12 mouse cellular contexts compared by ENCODE assay signal in the genomic region with DNA sequence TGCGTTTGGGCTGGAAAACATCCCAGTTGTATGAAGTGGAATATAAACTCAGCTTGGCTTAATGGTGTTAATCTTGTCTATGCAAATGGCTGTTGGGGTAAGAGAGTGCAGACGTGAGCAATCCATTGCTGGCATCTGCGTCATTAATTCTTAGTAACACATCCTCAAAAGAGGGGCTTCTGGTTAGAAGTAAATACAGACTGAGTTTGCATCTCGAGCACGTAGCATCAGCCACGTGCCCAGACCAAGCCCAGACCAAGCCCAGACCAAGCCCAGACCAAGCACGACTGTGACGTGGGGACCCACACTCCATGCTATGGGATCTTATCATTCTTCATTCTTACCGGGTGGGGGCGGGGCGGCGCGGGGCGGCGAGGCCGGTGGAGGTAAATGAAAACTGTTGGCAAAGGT. TPM values are rescaled to one million over a fixed set of nuclear protein-coding genes. Genes with fewer than 3 reads are reported as not detected.
DNase-seq lines count a peak whose midpoint lies in the region; ATAC-seq and TF ChIP-seq lines count a peak whose summit lies in the region.
"Had no signal": no experiment of that assay in that cellular context is flagged by ENCODE, and none has a peak within 500 bp of the region (broad histone marks: within the 10 kb centered on the region; RNA-seq: fewer than 3 reads in every experiment).

No protein-coding gene starts in this region.

- no peak for ATAC-seq in kidney, embryonic 15.5 days (replicated peaks; ENCODE audit: low FRiP score)
- ATAC-seq in kidney, embryonic 14.5 days (ENCODE audit: low FRiP score, low TSS enrichment) = no peak
- no peak for ATAC-seq in embryonic facial prominence, embryonic 13.5 days (ENCODE audit: insufficient number of reproducible peaks, insufficient read depth, low FRiP score, low TSS enrichment, low read depth)
- ATAC-seq in intestine, embryonic 15.5 days = 0 out of 2 replicates have a peak, but pooled peaks have one; percentile 47
- no peak for ATAC-seq in midbrain, postnatal 0 days (ENCODE audit: low FRiP score)
- ATAC-seq in frontal cortex, adult (ENCODE audit: low TSS enrichment) = no peak

- H3K4me2 ChIP-seq in kidney, embryonic 15.5 days = peak overlapping the region; percentile 37
- H3K4me2 ChIP-seq in kidney, embryonic 14.5 days (replicated peaks; ENCODE audit: low read depth, low read length) = no peak overlapping the region
- H3K4me2 ChIP-seq in embryonic facial prominence, embryonic 13.5 days = peak overlapping the region; percentile 19; the same call in 1 of the 2 replicates
- peak overlapping the region; percentile 41 for H3K4me2 ChIP-seq in intestine, embryonic 15.5 days (replicated peaks)
- H3K4me2 ChIP-seq in midbrain, postnatal 0 days (ENCODE audit: low read depth, low read length, poor library complexity, severe bottlenecking) = peak overlapping the region; percentile 29; the same call in 1 of the 2 replicates

- H3K4me3 ChIP-seq in kidney, embryonic 15.5 days (replicated peaks) = no peak overlapping the region
- H3K4me3 ChIP-seq in kidney, embryonic 14.5 days (ENCODE audit: low read length) = no peak overlapping the region
- no peak overlapping the region for H3K4me3 ChIP-seq in embryonic facial prominence, embryonic 13.5 days
- no peak overlapping the region for H3K4me3 ChIP-seq in intestine, embryonic 15.5 days (replicated peaks)
- no peak overlapping the region for H3K4me3 ChIP-seq in midbrain, postnatal 0 days (ENCODE audit: low read depth, low read length)

- no peak overlapping the region for H3K27ac ChIP-seq in kidney, embryonic 15.5 days
- H3K27ac ChIP-seq in kidney, embryonic 14.5 days (ENCODE audit: low read depth, low read length) = no peak overlapping the region
- no peak overlapping the region for H3K27ac ChIP-seq in embryonic facial prominence, embryonic 13.5 days
- no peak overlapping the region for H3K27ac ChIP-seq in intestine, embryonic 15.5 days
- no peak overlapping the region for H3K27ac ChIP-seq in midbrain, postnatal 0 days (ENCODE audit: low read depth, low read length)

- DNase-seq in midbrain, postnatal 0 days (ENCODE audit: low spot score) = no peak
- no peak for DNase-seq in urinary bladder, postnatal 36 days (ENCODE audit: low spot score in 2 of 2)
- DNase-seq in spleen, postnatal 10 days (ENCODE audit: low spot score in 2 of 2) = no peak
- DNase-seq: adrenal gland, postnatal 14 days; embryo, embryonic 11 days; lung, postnatal 14 days; thymus, adult 2 months had no signal

- H3K27me3 ChIP-seq in kidney, embryonic 15.5 days = peaks cover 18% of the 10 kb centered on the region
- H3K27me3 ChIP-seq in kidney, embryonic 14.5 days (ENCODE audit: control insufficient read depth, insufficient read depth, low read length) = no peaks in the 10 kb centered on the region; the same call in 1 of the 2 replicates
- H3K27me3 ChIP-seq in embryonic facial prominence, embryonic 13.5 days = no peaks in the 10 kb centered on the region; the same call in 1 of the 2 replicates
- H3K27me3 ChIP-seq in intestine, embryonic 15.5 days (replicated peaks) = no peaks in the 10 kb centered on the region; the same call in 1 of the 2 replicates
- H3K27me3 ChIP-seq in midbrain, postnatal 0 days (ENCODE audit: insufficient read depth, low read length) = no peaks in the 10 kb centered on the region

- H3K9me3 ChIP-seq in kidney, embryonic 15.5 days (replicated peaks) = no peaks in the 10 kb centered on the region
- no peaks in the 10 kb centered on the region for H3K9me3 ChIP-seq in kidney, embryonic 14.5 days (ENCODE audit: control insufficient read depth, low read length)
- no peaks in the 10 kb centered on the region for H3K9me3 ChIP-seq in embryonic facial prominence, embryonic 13.5 days
- no peaks in the 10 kb centered on the region for H3K9me3 ChIP-seq in intestine, embryonic 15.5 days
- H3K9me3 ChIP-seq in midbrain, postnatal 0 days (ENCODE audit: low read length) = no peaks in the 10 kb centered on the region

- peaks cover 29% of the 10 kb centered on the region for H3K4me1 ChIP-seq in kidney, embryonic 15.5 days
- peaks cover 16% of the 10 kb centered on the region for H3K4me1 ChIP-seq in kidney, embryonic 14.5 days (ENCODE audit: control insufficient read depth, insufficient read depth, low read length)
- peaks cover 21% of the 10 kb centered on the region for H3K4me1 ChIP-seq in embryonic facial prominence, embryonic 13.5 days
- peaks cover 13% of the 10 kb centered on the region; the same call in 1 of the 2 replicates for H3K4me1 ChIP-seq in intestine, embryonic 15.5 days (replicated peaks)
- peaks cover 13% of the 10 kb centered on the region for H3K4me1 ChIP-seq in midbrain, postnatal 0 days (ENCODE audit: insufficient read depth, low read length)

- no peak overlapping the region for H3K9ac ChIP-seq in kidney, embryonic 15.5 days
- H3K9ac ChIP-seq in kidney, embryonic 14.5 days (ENCODE audit: low read depth, low read length) = no peak overlapping the region
- H3K9ac ChIP-seq in embryonic facial prominence, embryonic 13.5 days = no peak overlapping the region
- no peak overlapping the region for H3K9ac ChIP-seq in intestine, embryonic 15.5 days
- H3K9ac ChIP-seq in midbrain, postnatal 0 days (replicated peaks; ENCODE audit: low read length, poor library complexity, severe bottlenecking) = no peak overlapping the region

- TF ChIP-seq CTCF in midbrain, postnatal 0 days (IDR thresholded peaks at IDR 0.05) = no peak

- H3K36me3 ChIP-seq in kidney, embryonic 15.5 days = no peaks in the 10 kb centered on the region
- no peaks in the 10 kb centered on the region for H3K36me3 ChIP-seq in kidney, embryonic 14.5 days (ENCODE audit: control insufficient read depth, insufficient read depth, low read length)
- H3K36me3 ChIP-seq in embryonic facial prominence, embryonic 13.5 days = no peaks in the 10 kb centered on the region
- H3K36me3 ChIP-seq in intestine, embryonic 15.5 days = no peaks in the 10 kb centered on the region
- no peaks in the 10 kb centered on the region for H3K36me3 ChIP-seq in midbrain, postnatal 0 days (ENCODE audit: insufficient read depth, low read length)

- WGBS in kidney, embryonic 15.5 days = 23% methylated on average over 16 of the region's 16 CpGs
- 18% methylated on average over 16 of the region's 16 CpGs for WGBS in kidney, embryonic 14.5 days
- WGBS in embryonic facial prominence, embryonic 13.5 days = 17% methylated on average over 16 of the region's 16 CpGs
- WGBS in intestine, embryonic 15.5 days = 6% methylated on average over 16 of the region's 16 CpGs
- WGBS in midbrain, postnatal 0 days = 26% methylated on average over 16 of the region's 16 CpGs

RNA-seq across cellular contexts. Expression of a gene that starts 7.2 kb away (rescaled TPM):
- 3.8 and 4.7 TPM in 2 replicates for polyA plus RNA-seq in kidney, embryonic 15.5 days (2015; fragmentation: Nextera tagmentation; extraction: Ambion mirVana)
- polyA plus RNA-seq in kidney, embryonic 14.5 days (2014; fragmentation: Nextera tagmentation; extraction: Ambion mirVana) = 3.9 TPM in 2 replicates
- 4.4 TPM in 2 replicates for polyA plus RNA-seq in embryonic facial prominence, embryonic 13.5 days (2015; fragmentation: Nextera tagmentation; extraction: Ambion mirVana)
- 3.2 and 3.9 TPM in 2 replicates for polyA plus RNA-seq in intestine, embryonic 15.5 days (2015; fragmentation: Nextera tagmentation; extraction: Ambion mirVana)
- 9.6 and 14.0 TPM in 2 replicates for total RNA-seq in midbrain, postnatal 0 days (2014; rRNA removed)
- 4.3 and 5.8 TPM in 2 replicates for polyA plus RNA-seq in midbrain, postnatal 0 days (2015; fragmentation: Nextera tagmentation; extraction: Ambion mirVana)

RNA-seq across cellular contexts. Expression of a gene that starts 47.0 kb away (rescaled TPM):
- polyA plus RNA-seq in kidney, embryonic 15.5 days (2015; fragmentation: Nextera tagmentation; extraction: Ambion mirVana) = 127 and 132 TPM in 2 replicates
- polyA plus RNA-seq in kidney, embryonic 14.5 days (2014; fragmentation: Nextera tagmentation; extraction: Ambion mirVana) = 81.5 and 88.8 TPM in 2 replicates
- polyA plus RNA-seq in embryonic facial prominence, embryonic 13.5 days (2015; fragmentation: Nextera tagmentation; extraction: Ambion mirVana) = 110 TPM in 2 replicates
- 148 and 151 TPM in 2 replicates for polyA plus RNA-seq in intestine, embryonic 15.5 days (2015; fragmentation: Nextera tagmentation; extraction: Ambion mirVana)
- 38.9 and 39.7 TPM in 2 replicates for total RNA-seq in midbrain, postnatal 0 days (2014; rRNA removed)
- polyA plus RNA-seq in midbrain, postnatal 0 days (2015; fragmentation: Nextera tagmentation; extraction: Ambion mirVana) = 88.1 and 90.9 TPM in 2 replicates
